Mouse (Mus musculus) ES-Bruce4 (cell line): ENCODE results near the gene Prr15l. TPM values are rescaled to one million over a fixed set of nuclear protein-coding genes. Genes with fewer than 3 reads are reported as not detected.

ENCODE experiments used
- H3K27ac ChIP-seq: 2 replicates; pipeline ENCODE4 v1.5.1; 2012; ENCODE audit warnings: low read length, inconsistent platforms; ENCODE audit not compliant: insufficient read depth
- H3K27me3 ChIP-seq: 2 replicates; pipeline ENCODE4 v1.6.1; 2012; ENCODE audit warnings: mild to moderate bottlenecking, low read length, inconsistent platforms; ENCODE audit not compliant: control insufficient read depth, poor library complexity, insufficient read depth, severe bottlenecking
- H3K36me3 ChIP-seq: 2 replicates; pipeline ENCODE4 v1.6.1; 2012; ENCODE audit warnings: inconsistent platforms, mild to moderate bottlenecking, low read length, moderate library complexity; ENCODE audit not compliant: control insufficient read depth, poor library complexity, insufficient read depth, severe bottlenecking
- H3K4me1 ChIP-seq: one replicate; pipeline ENCODE4 v1.8.1; 2011; ENCODE audit warnings: low read length; ENCODE audit not compliant: control insufficient read depth, insufficient read depth
- H3K4me3 ChIP-seq: 2 replicates; pipeline ENCODE4 v1.5.1; 2011; ENCODE audit warnings: low read depth, mild to moderate bottlenecking, low read length
- H3K9ac ChIP-seq: 2 replicates; pipeline ENCODE4 v1.6.1; 2012; ENCODE audit warnings: low read depth, mild to moderate bottlenecking, inconsistent platforms; ENCODE audit not compliant: poor library complexity, severe bottlenecking
- H3K9me3 ChIP-seq: replicated peaks from 2 replicates; pipeline ENCODE4 v1.6.1; 2012; ENCODE audit warnings: mild to moderate bottlenecking, low read length, inconsistent platforms; ENCODE audit not compliant: control insufficient read depth, poor library complexity, insufficient read depth, severe bottlenecking
- CTCF ChIP-seq: IDR thresholded peaks from one replicate; pipeline ENCODE4 v1.8.1; 2011; ENCODE audit warnings: low read depth, low read length
- EP300 ChIP-seq: IDR thresholded peaks from 2 replicates; pipeline ENCODE4 v1.6.1; 2011; ENCODE audit warnings: low read depth, low read length; ENCODE audit not compliant: insufficient read depth
- POLR2A ChIP-seq: IDR thresholded peaks from one replicate; pipeline ENCODE4 v1.8.1; 2011; ENCODE audit warnings: low read length; ENCODE audit not compliant: insufficient read depth
- polyA plus RNA-seq: library from polyadenylated mRNA; stranded (reverse); fragments of >200 nt; gene quantifications from 2 replicates; pipeline ENCODE4 v1.2.4, GENCODE M21; 2011; ENCODE audit warnings: low read depth; ENCODE audit not compliant: missing spikeins, insufficient read depth, insufficient read length

The Prr15l gene
- polyA plus RNA-seq, 1 experiment: 10.9 TPM

- Histone ChIP-seq H3K9me3 (no peaks in the 10 kb centered on the region), H3K4me1 (peaks cover 2% of the 10 kb centered on the region), H3K36me3 (no peaks in the 10 kb centered on the region), H3K27me3 (no peaks in the 10 kb centered on the region), H3K9ac (no peak overlapping the region), H3K4me3 (no peak overlapping the region), H3K27ac (no peak overlapping the region)
- TF ChIP-seq POLR2A: no peak
- no peak for TF ChIP-seq EP300
- no peak for TF ChIP-seq CTCF
These were observed 10.5 kb downstream of the Prr15l start for GRCm38 (mm10) chr11:96938426-96938800.

GRCm38 (mm10) chr11:96940578-96941465 lies 12.9 kb downstream of the Prr15l start:
- H3K36me3 ChIP-seq: no peaks in the 10 kb centered on the region
- no peaks in the 10 kb centered on the region for H3K4me1 ChIP-seq
- no peak for TF ChIP-seq CTCF
- TF ChIP-seq POLR2A: no peak
- no peak for TF ChIP-seq EP300
- no peak overlapping the region for H3K27ac ChIP-seq
- H3K4me3 ChIP-seq: no peak overlapping the region
- no peak overlapping the region for H3K9ac ChIP-seq
- no peaks in the 10 kb centered on the region for H3K9me3 ChIP-seq
- H3K27me3 ChIP-seq: no peaks in the 10 kb centered on the region

- Histone ChIP-seq H3K27me3 (no peaks in the 10 kb centered on the region), H3K27ac (no peak overlapping the region), H3K9me3 (no peaks in the 10 kb centered on the region), H3K4me1 (no peaks in the 10 kb centered on the region), H3K4me3 (no peak overlapping the region), H3K9ac (no peak overlapping the region), H3K36me3 (no peaks in the 10 kb centered on the region)
- TF ChIP-seq POLR2A (no peak), CTCF (no peak), EP300 (no peak)
These were observed 14.2 kb downstream of the Prr15l start for GRCm38 (mm10) chr11:96941989-96942590.

GRCm38 (mm10) chr11:96943746-96944304 lies 15.9 kb downstream of the Prr15l start, which contains the start of gene Pnpo:
Gene Pnpo (minus strand): TSS chr11:96943986.
- no peak for TF ChIP-seq POLR2A
- TF ChIP-seq EP300: no peak
- no peak for TF ChIP-seq CTCF
- Histone ChIP-seq H3K36me3 (no peaks in the 10 kb centered on the region), H3K27ac (no peak within 1 kb of the TSS), H3K4me3 (peak within 1 kb of the TSS; percentile 88), H3K27me3 (no peaks in the 10 kb centered on the region), H3K9me3 (no peaks in the 10 kb centered on the region), H3K4me1 (no peaks in the 10 kb centered on the region), H3K9ac (peak within 1 kb of the TSS; percentile 35)

- no peaks in the 10 kb centered on the region for H3K27me3 ChIP-seq
- no peak overlapping the region for H3K4me3 ChIP-seq
- TF ChIP-seq POLR2A: no peak
- TF ChIP-seq CTCF: no peak
- TF ChIP-seq EP300: no peak
- no peaks in the 10 kb centered on the region for H3K36me3 ChIP-seq
- H3K4me1 ChIP-seq: no peaks in the 10 kb centered on the region
- no peaks in the 10 kb centered on the region for H3K9me3 ChIP-seq
- H3K9ac ChIP-seq: no peak overlapping the region
- no peak overlapping the region for H3K27ac ChIP-seq
These were observed 17.1 kb downstream of the Prr15l start for GRCm38 (mm10) chr11:96944844-96945580.
